Mouse (Mus musculus) liver, adult 2 months (tissue): ENCODE data around the gene Wdr24. TPM values are rescaled to one million over a fixed set of nuclear protein-coding genes. Genes with fewer than 3 reads are reported as not detected.

Source experiments
- DNase-seq: peaks from one replicate; pipeline ENCODE4 v3.0.0-alpha.2; 2011; ENCODE audit warnings: low read depth, low spot score; ENCODE audit errors: extremely low read depth
- H3K27ac ChIP-seq: fragments of 200-500 bp; replicated peaks from 2 replicates; pipeline ENCODE4 v1.5.1; 2012; ENCODE audit warnings: low read depth, mild to moderate bottlenecking, control low read depth, inconsistent platforms, low read length; ENCODE audit not compliant: insufficient read depth
- H3K27me3 ChIP-seq: fragments of 200-500 bp; 2 replicates; pipeline ENCODE4 v1.6.1; 2012; ENCODE audit warnings: mild to moderate bottlenecking, moderate library complexity, low read length, inconsistent platforms; ENCODE audit not compliant: control insufficient read depth, insufficient read depth
- H3K36me3 ChIP-seq: fragments of 200-500 bp; 2 replicates; pipeline ENCODE4 v1.6.1; 2012; ENCODE audit warnings: low read length, inconsistent platforms; ENCODE audit not compliant: control insufficient read depth, insufficient read depth
- H3K4me1 ChIP-seq: fragments of 200-500 bp; 2 replicates; pipeline ENCODE4 v1.6.1; 2011; ENCODE audit warnings: low read length; ENCODE audit not compliant: control insufficient read depth, insufficient read depth
- H3K4me3 ChIP-seq: fragments of 200-500 bp; 2 replicates; pipeline ENCODE4 v1.5.1; 2011; ENCODE audit warnings: low read depth, mild to moderate bottlenecking, control low read depth, low read length, moderate library complexity; ENCODE audit not compliant: insufficient read depth
- H3K79me2 ChIP-seq: fragments of 200-500 bp; 2 replicates; pipeline ENCODE4 v1.6.1; 2012; ENCODE audit warnings: inconsistent platforms, mild to moderate bottlenecking, low read length, moderate library complexity; ENCODE audit not compliant: control insufficient read depth, insufficient read depth
- H3K9ac ChIP-seq: fragments of 200-500 bp; 2 replicates; pipeline ENCODE4 v1.6.1; 2012; ENCODE audit warnings: low read depth, mild to moderate bottlenecking, control low read depth, inconsistent platforms, low read length
- CTCF ChIP-seq: fragments of 200-500 bp; IDR thresholded peaks from 2 replicates; pipeline ENCODE4 v1.5.1; 2011; ENCODE audit warnings: low read depth, low read length, control low read depth
- POLR2A ChIP-seq: fragments of 200-500 bp; IDR thresholded peaks from 2 replicates; pipeline ENCODE4 v1.6.1; 2011; ENCODE audit warnings: low read length, control low read depth; ENCODE audit not compliant: insufficient read depth; ENCODE audit errors: extremely low read depth
- WGBS: fragments of 180-500 bp; shearing (Covaris S2); methylation state at CpG from one replicate; pipeline ENCODE4 v1.1.7; 2018; 5-methylcytosine and 5-hydroxymethylcytosine counted together
- polyA plus RNA-seq: library from polyadenylated mRNA; depleted of rRNA; stranded (reverse); fragments of >200 nt; gene quantifications from 2 replicates; pipeline ENCODE4 v1.2.3, GENCODE M21; 2012; rRNA removed
- total RNA-seq: library from RNA; depleted of rRNA; stranded (reverse); fragments of >200 nt; gene quantifications from 2 replicates; pipeline ENCODE4 v1.2.3, GENCODE M21; 2014; rRNA removed

Wdr24 gene
- total RNA-seq (13.3 and 15.6 TPM in 2 replicates), polyA plus RNA-seq (23.9 and 24.8 TPM in 2 replicates)

GRCm38 (mm10) chr17:25823452-25823851 is at the start of gene Wdr24:
Gene Wdr24 (plus strand): TSS chr17:25823627.
- Histone ChIP-seq H3K4me3 (peak within 1 kb of the TSS; percentile 58), H3K27me3 (peaks cover 9% of the 10 kb centered on the region), H3K27ac (no peak within 1 kb of the TSS), H3K9ac (peak within 1 kb of the TSS; percentile 64), H3K36me3 (no peaks in the 10 kb centered on the region), H3K4me1 (peaks cover 10% of the 10 kb centered on the region), H3K79me2 (peaks cover 11% of the 10 kb centered on the region)
- WGBS = under 1% methylated on average over 18 of the region's 18 CpGs
- DNase-seq = peak; percentile 82
- TF ChIP-seq CTCF = no peak
- TF ChIP-seq POLR2A = no peak

- TF ChIP-seq CTCF (no peak), POLR2A (no peak)
- Histone ChIP-seq H3K27me3 (no peaks in the 10 kb centered on the region), H3K9ac (no peak overlapping the region), H3K36me3 (peaks cover 5% of the 10 kb centered on the region; the same call in 1 of the 2 replicates), H3K79me2 (0 out of 2 replicates have a peak, but pooled peaks cover 6% of the 10 kb centered on the region), H3K4me1 (peaks cover 4% of the 10 kb centered on the region; the same call in 1 of the 2 replicates), H3K27ac (no peak overlapping the region), H3K4me3 (no peak overlapping the region)
- DNase-seq = no peak
- 82% methylated on average over 10 of the region's 10 CpGs for WGBS
These were observed 47.9 kb upstream of the Wdr24 start for GRCm38 (mm10) chr17:25775318-25776062.

DNA sequence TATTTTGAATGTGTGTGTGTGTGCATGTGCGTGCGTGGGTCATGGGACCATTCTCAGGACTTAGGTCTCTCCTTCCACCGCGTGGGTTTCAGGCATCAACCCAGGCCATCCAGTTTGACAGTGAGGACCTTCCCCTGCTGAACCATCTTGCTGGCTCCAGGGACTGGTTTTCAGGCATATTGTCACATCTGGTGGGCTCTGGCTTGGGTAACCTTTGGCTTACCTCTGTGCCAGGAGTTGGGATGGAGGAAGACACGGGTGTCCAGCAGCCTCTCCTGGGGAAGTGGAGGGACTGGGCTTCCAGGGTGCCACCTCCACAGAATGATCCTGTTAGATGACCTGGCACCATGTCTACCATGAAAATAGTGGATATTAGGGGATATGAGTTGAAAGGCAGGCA is 45.5 kb upstream of the Wdr24 start:
- Histone ChIP-seq H3K4me3 (no peak overlapping the region), H3K4me1 (peaks cover 4% of the 10 kb centered on the region; the same call in 1 of the 2 replicates), H3K9ac (no peak overlapping the region), H3K36me3 (peaks cover 5% of the 10 kb centered on the region; the same call in 1 of the 2 replicates), H3K27me3 (no peaks in the 10 kb centered on the region), H3K79me2 (0 out of 2 replicates have a peak, but pooled peaks cover 6% of the 10 kb centered on the region), H3K27ac (no peak overlapping the region)
- 95% methylated on average over 5 of the region's 5 CpGs for WGBS
- no peak for DNase-seq
- no peak for TF ChIP-seq POLR2A
- TF ChIP-seq CTCF = no peak

DNA sequence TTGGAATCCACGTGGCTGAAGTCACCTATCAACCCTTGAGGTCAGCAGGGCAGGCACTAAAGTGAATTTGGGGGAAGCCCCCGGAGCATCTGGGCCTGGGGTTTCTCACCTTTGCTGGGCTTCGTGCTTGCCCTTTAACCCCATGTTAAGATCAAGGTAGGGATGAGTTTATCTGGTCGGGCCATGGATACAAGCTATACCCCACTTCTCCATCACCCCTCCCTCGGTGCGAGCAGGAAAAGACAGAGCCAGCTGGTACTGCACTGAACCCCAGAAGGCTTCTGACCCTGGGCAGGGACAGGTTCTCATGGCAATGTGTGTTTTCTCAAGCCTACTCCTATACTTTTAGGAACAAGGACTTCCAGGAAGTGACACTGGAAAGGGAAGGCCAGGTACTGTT is 42.1 kb upstream of the Wdr24 start:
- WGBS = 77% methylated on average over 6 of the region's 6 CpGs
- no peak for DNase-seq
- peaks cover 5% of the 10 kb centered on the region; the same call in 1 of the 2 replicates for H3K36me3 ChIP-seq
- peaks cover 3% of the 10 kb centered on the region; the same call in 1 of the 2 replicates for H3K4me1 ChIP-seq
- H3K4me3 ChIP-seq = no peak overlapping the region
- no peak overlapping the region for H3K9ac ChIP-seq
- TF ChIP-seq POLR2A = no peak
- no peak for TF ChIP-seq CTCF
- no peaks in the 10 kb centered on the region for H3K79me2 ChIP-seq
- H3K27ac ChIP-seq = no peak overlapping the region
- no peaks in the 10 kb centered on the region for H3K27me3 ChIP-seq

DNA sequence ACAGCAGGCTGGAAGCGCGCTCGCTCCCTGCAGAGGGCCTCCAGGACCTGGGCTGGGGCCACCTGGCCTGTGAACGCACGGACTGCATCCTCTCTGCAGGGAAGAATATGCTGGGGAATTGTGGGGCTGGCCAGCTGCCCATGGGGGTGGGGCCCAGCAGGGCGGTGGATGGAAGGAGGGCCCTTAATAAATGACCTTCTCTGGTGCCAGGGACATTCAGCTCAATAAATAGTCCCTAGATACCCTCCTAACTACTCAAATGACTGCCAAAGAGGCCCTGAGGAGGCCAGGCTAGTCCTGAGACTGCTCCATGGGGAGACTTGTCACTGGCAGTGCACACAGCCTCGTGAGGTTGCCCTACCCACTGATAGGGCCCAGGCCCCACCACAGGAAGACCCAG is 40.3 kb upstream of the Wdr24 start:
- DNase-seq = no peak
- TF ChIP-seq POLR2A = no peak
- TF ChIP-seq CTCF = no peak
- no peaks in the 10 kb centered on the region for H3K27me3 ChIP-seq
- no peak overlapping the region for H3K27ac ChIP-seq
- H3K4me3 ChIP-seq = no peak overlapping the region
- no peaks in the 10 kb centered on the region for H3K79me2 ChIP-seq
- H3K9ac ChIP-seq = no peak overlapping the region
- WGBS = 73% methylated on average over 7 of the region's 7 CpGs
- H3K4me1 ChIP-seq = peaks cover 3% of the 10 kb centered on the region; the same call in 1 of the 2 replicates
- H3K36me3 ChIP-seq = peaks cover 2% of the 10 kb centered on the region; the same call in 1 of the 2 replicates
